Mouse (Mus musculus) embryonic stem cell, embryonic (primary cell): ENCODE data around the gene Itpkb.
"Not testable (repeated sequence)": the region's sequence is repeated elsewhere in the genome, so short reads cannot be mapped to it uniquely, and the experiment has no call there.

Source experiments
- CTCF ChIA-PET, 4 experiments: fragments of 300-600 bp in 2 of 4; fragments of 350-600 bp in 2 of 4; sonication (Branson Sonifier 250); formaldehyde crosslinking; loops; one replicate each; lab custom pipeline; 2022; ENCODE audit warnings: inconsistent platforms in 2 of 4; lab: Charles Lee
- POLR2A ChIA-PET, 4 experiments: fragments of 300-600 bp in 2 of 4; fragments of 350-600 bp in 2 of 4; sonication (Branson Sonifier 250); formaldehyde crosslinking; loops; one replicate each; lab custom pipeline; 2022; ENCODE audit warnings: antibody characterized with exemption in 4 of 4, inconsistent platforms in 1 of 4; lab: Charles Lee

Gene Itpkb

GRCm38 (mm10) chr1:180367626-180368025, 37.3 kb downstream of the Itpkb start:
- POLR2A ChIA-PET, result interaction anchor here in 2 of 4 experiments (0.7 to 1.3 kb wide), 4 partner anchors 20 to 99 kb away, joined by 3 to 6 read pairs (median 4); no protein-coding TSS in a partner anchor
- CTCF ChIA-PET, result interaction anchor here in 1 of 4 experiments (1.9 to 2.0 kb wide), 2 partner anchors 20 to 55 kb away, joined by 5 to 12 read pairs; no protein-coding TSS in a partner anchor

- ChIA-PET POLR2A (interaction anchor here in 2 of 4 experiments (0.7 to 1.0 kb wide), 6 partner anchors 19 to 117 kb away, joined by 3 to 6 read pairs (median 3); no protein-coding TSS in a partner anchor), CTCF (interaction anchor here in 1 of 4 experiments (1.9 to 2.0 kb wide), 2 partner anchors 19 to 55 kb away, joined by 5 to 12 read pairs; no protein-coding TSS in a partner anchor)
These were observed 37.8 kb downstream of the Itpkb start for GRCm38 (mm10) chr1:180368112-180368511.

- ChIA-PET POLR2A (interaction anchor here in 3 of 4 experiments (0.6 to 1.0 kb wide), 5 partner anchors 19 to 117 kb away, joined by 3 to 6 read pairs (median 3); no protein-coding TSS in a partner anchor), CTCF (interaction anchor here in 1 of 4 experiments (2.0 kb wide), 1 partner anchor 54 kb away, joined by 12 read pairs; no protein-coding TSS in a partner anchor)
These were observed 38.4 kb downstream of the Itpkb start for GRCm38 (mm10) chr1:180368646-180369045.

- POLR2A ChIA-PET, result no interaction called here
- CTCF ChIA-PET, result no interaction called here
These were observed 40.8 kb downstream of the Itpkb start for GRCm38 (mm10) chr1:180370858-180371652.

GRCm38 (mm10) chr1:180372258-180372657, 42.0 kb downstream of the Itpkb start:
- CTCF ChIA-PET, result not testable (repeated sequence)
- POLR2A ChIA-PET, result interaction anchor here in 1 of 4 experiments (1.4 kb wide), 1 partner anchor 9 kb away, joined by 4 read pairs; no protein-coding TSS in a partner anchor

GRCm38 (mm10) chr1:180376598-180376997, 46.3 kb downstream of the Itpkb start:
- CTCF ChIA-PET, result no interaction called here
- POLR2A ChIA-PET, result interaction anchor here in 3 of 4 experiments (0.7 to 2.4 kb wide), 6 partner anchors 10 to 19 kb away, joined by 3 to 10 read pairs (median 4); no protein-coding TSS in a partner anchor

GRCm38 (mm10) chr1:180379559-180379958, 49.3 kb downstream of the Itpkb start:
- ChIA-PET CTCF (no interaction called here), POLR2A (no interaction called here)

GRCm38 (mm10) chr1:180382358-180382757, 52.1 kb downstream of the Itpkb start:
- POLR2A ChIA-PET, result interaction anchor here in 3 of 4 experiments (0.5 to 4.2 kb wide), 6 partner anchors 9 to 1082 kb away, joined by 3 to 24 read pairs (median 4); no protein-coding TSS in a partner anchor
- CTCF ChIA-PET, result interaction anchor here in 3 of 4 experiments (0.7 to 1.5 kb wide), 10 partner anchors 13 to 151 kb away, joined by 3 to 5 read pairs (median 3); no protein-coding TSS in a partner anchor

- ChIA-PET CTCF (interaction anchor here in 2 of 4 experiments (0.7 to 1.6 kb wide), 4 partner anchors 23 to 116 kb away, joined by 3 to 4 read pairs (median 4); no protein-coding TSS in a partner anchor), POLR2A (interaction anchor here in 3 of 4 experiments (0.6 to 4.2 kb wide), 10 partner anchors 9 to 347 kb away, joined by 3 to 24 read pairs (median 4); no protein-coding TSS in a partner anchor)
These were observed 53.6 kb downstream of the Itpkb start for GRCm38 (mm10) chr1:180383884-180384283.

- POLR2A ChIA-PET, result interaction anchor here in 3 of 4 experiments (0.7 to 4.2 kb wide), 11 partner anchors 9 to 105 kb away, joined by 3 to 24 read pairs (median 4); no protein-coding TSS in a partner anchor
- CTCF ChIA-PET, result interaction anchor here in 1 of 4 experiments (0.7 to 1.6 kb wide), 2 partner anchors 116 to 117 kb away, joined by 3 to 4 read pairs; no protein-coding TSS in a partner anchor
These were observed 54.2 kb downstream of the Itpkb start for GRCm38 (mm10) chr1:180384486-180384885.

GRCm38 (mm10) chr1:180385308-180385707, 55.0 kb downstream of the Itpkb start:
- ChIA-PET CTCF (interaction anchor here in 1 of 4 experiments (0.5 to 1.4 kb wide), 2 partner anchors 103 to 117 kb away, joined by 3 to 4 read pairs; no protein-coding TSS in a partner anchor), POLR2A (interaction anchor here in 2 of 4 experiments (0.6 to 4.2 kb wide), 8 partner anchors 10 to 319 kb away, joined by 3 to 24 read pairs (median 4); no protein-coding TSS in a partner anchor)

GRCm38 (mm10) chr1:180386951-180387749, 56.9 kb downstream of the Itpkb start:
- POLR2A ChIA-PET, result interaction anchor here (0.5 to 2.4 kb wide), 81 partner anchors 9 to 502 kb away, joined by 3 to 29 read pairs (median 4); partner anchors contain the start of genes Itpkb (in 2 of the 4), Sde2 (in 2 of the 4) and Lin9 (in 1 of the 4)
- CTCF ChIA-PET, result interaction anchor here (0.6 to 1.8 kb wide), 32 partner anchors 11 to 526 kb away, joined by 3 to 42 read pairs (median 4); partner anchors contain the start of gene Psen2 (in 1 of the 4)

GRCm38 (mm10) chr1:180387750-180388480, 57.6 kb downstream of the Itpkb start:
- CTCF ChIA-PET, result interaction anchor here (0.5 to 1.8 kb wide), 29 partner anchors 10 to 527 kb away, joined by 3 to 42 read pairs (median 5); partner anchors contain the start of gene Psen2 (in 1 of the 4)
- POLR2A ChIA-PET, result interaction anchor here (0.6 to 2.4 kb wide), 79 partner anchors 8 to 501 kb away, joined by 3 to 29 read pairs (median 4); partner anchors contain the start of genes Itpkb (in 2 of the 4), Sde2 (in 2 of the 4) and Lin9 (in 1 of the 4)

GRCm38 (mm10) chr1:180388481-180388880, 58.2 kb downstream of the Itpkb start:
- CTCF ChIA-PET, result interaction anchor here in 3 of 4 experiments (0.5 to 1.8 kb wide), 4 partner anchors 19 to 102 kb away, joined by 3 to 9 read pairs (median 6); no protein-coding TSS in a partner anchor

GRCm38 (mm10) chr1:180389213-180389760, 59.0 kb downstream of the Itpkb start:
- ChIA-PET POLR2A (interaction anchor here in 2 of 4 experiments (0.8 to 1.9 kb wide), 5 partner anchors 15 to 109 kb away, joined by 3 to 5 read pairs (median 3); no protein-coding TSS in a partner anchor), CTCF (interaction anchor here in 1 of 4 experiments (1.0 kb wide), 1 partner anchor 120 kb away, joined by 3 read pairs; no protein-coding TSS in a partner anchor)

More at GRCm38 (mm10) chr1:180388481-180388880, 58.2 kb downstream of the Itpkb start:
- POLR2A ChIA-PET, result interaction anchor here in 3 of 4 experiments (0.6 to 2.1 kb wide), 15 partner anchors 8 to 392 kb away, joined by 3 to 22 read pairs (median 4); no protein-coding TSS in a partner anchor

GRCm38 (mm10) chr1:180390321-180390731, 60.0 kb downstream of the Itpkb start:
- CTCF ChIA-PET, result interaction anchor here in 3 of 4 experiments (0.8 to 1.5 kb wide), 6 partner anchors 14 to 122 kb away, joined by 3 to 5 read pairs (median 4); no protein-coding TSS in a partner anchor
- POLR2A ChIA-PET, result interaction anchor here in 2 of 4 experiments (0.6 to 1.9 kb wide), 7 partner anchors 9 to 141 kb away, joined by 3 to 6 read pairs (median 3); no protein-coding TSS in a partner anchor
